Mouse (Mus musculus): Measurements from ENCODE around the gene Tmem268. TPM values are rescaled to one million over a fixed set of nuclear protein-coding genes. Genes with fewer than 3 reads are reported as not detected.

The Tmem268 gene
- polyA plus RNA-seq, 1 experiment from 2014 or later: 3.8 TPM

Other genes starting within 250 kb of the Tmem268 start
- gene Orm1, start 214.2 kb upstream of the Tmem268 start, polyA plus RNA-seq (2015; fragmentation: Nextera tagmentation; extraction: Ambion mirVana): not detected in 2 replicates
- not detected in 2 replicates for gene Orm3, start 202.6 kb upstream of the Tmem268 start, polyA plus RNA-seq (2015; fragmentation: Nextera tagmentation; extraction: Ambion mirVana)
- not detected in 2 replicates for gene Orm2, start 196.3 kb upstream of the Tmem268 start, polyA plus RNA-seq (2015; fragmentation: Nextera tagmentation; extraction: Ambion mirVana)
- gene Akna, start 155.4 kb upstream of the Tmem268 start, polyA plus RNA-seq (2015; fragmentation: Nextera tagmentation; extraction: Ambion mirVana): 4.6 and 6.5 TPM in 2 replicates
- 5.0 and 5.4 TPM in 2 replicates for gene Whrn, start 62.8 kb upstream of the Tmem268 start, polyA plus RNA-seq (2015; fragmentation: Nextera tagmentation; extraction: Ambion mirVana)
- gene Atp6v1g1, start 14.0 kb upstream of the Tmem268 start, polyA plus RNA-seq (2015; fragmentation: Nextera tagmentation; extraction: Ambion mirVana): 389 and 410 TPM in 2 replicates
- gene Gm11213, start 46.5 kb downstream of the Tmem268 start, polyA plus RNA-seq (2015; fragmentation: Nextera tagmentation; extraction: Ambion mirVana): not detected in 2 replicates
- not detected in 2 replicates for gene Tex48, start 63.6 kb downstream of the Tmem268 start, polyA plus RNA-seq (2015; fragmentation: Nextera tagmentation; extraction: Ambion mirVana)
- gene Gm11214, start 104.6 kb downstream of the Tmem268 start, polyA plus RNA-seq (2015; fragmentation: Nextera tagmentation; extraction: Ambion mirVana): not detected in 2 replicates
- not detected in 2 replicates for gene Tnfsf15, start 186.3 kb downstream of the Tmem268 start, polyA plus RNA-seq (2015; fragmentation: Nextera tagmentation; extraction: Ambion mirVana)